Mouse (Mus musculus): ENCODE results near the gene Chchd1.

The Chchd1 gene

DNA sequence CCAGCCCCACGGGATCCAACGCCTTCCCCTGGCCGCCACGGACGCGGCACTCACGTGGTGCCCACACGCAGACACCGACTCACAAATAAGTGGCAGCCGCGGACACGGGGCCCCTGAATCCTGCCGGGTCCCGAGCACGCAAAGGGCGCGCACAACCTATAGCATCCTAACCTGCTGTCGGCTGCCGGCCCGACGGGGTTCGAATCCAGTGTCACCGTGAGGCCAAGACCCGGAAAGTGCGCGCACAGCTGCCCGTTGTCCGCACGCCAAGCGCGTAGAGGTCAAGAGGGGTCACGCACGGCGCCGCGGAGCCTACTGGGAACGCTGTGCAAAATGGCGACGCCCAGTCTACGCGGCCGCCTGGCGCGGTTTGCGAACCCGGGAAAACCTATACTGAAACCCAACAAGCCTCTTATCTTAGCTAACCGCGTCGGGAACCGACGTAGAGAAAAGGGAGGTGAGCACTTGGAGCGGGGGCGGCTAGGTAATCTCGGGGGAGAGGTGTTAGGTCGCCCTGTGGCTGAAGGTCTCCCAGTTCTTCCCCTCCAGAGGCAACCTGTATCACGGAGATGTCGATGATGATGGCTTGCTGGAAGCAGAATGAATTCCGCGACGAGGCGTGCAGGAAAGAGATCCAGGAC lies at the start of gene Chchd1:
Chchd1 (plus strand) TSS at position 266 of the 641 bp plus-strand sequence.
- peak; percentile 88 for DNase-seq (ENCODE audit: low read depth, low spot score)

- DNase-seq (ENCODE audit: low read depth, low spot score), result no peak
These were observed 48.0 kb upstream of the Chchd1 start for GRCm38 (mm10) chr14:20654690-20655421.

GRCm38 (mm10) chr14:20655731-20656130 lies 47.1 kb upstream of the Chchd1 start:
- no peak for DNase-seq (ENCODE audit: low read depth, low spot score)

- DNase-seq (ENCODE audit: low read depth, low spot score), result no peak
These were observed 46.4 kb upstream of the Chchd1 start, which contains the start of gene Myoz1 for GRCm38 (mm10) chr14:20656361-20656760. TSS of gene Myoz1 (minus strand) at chr14:20656540.

DNA sequence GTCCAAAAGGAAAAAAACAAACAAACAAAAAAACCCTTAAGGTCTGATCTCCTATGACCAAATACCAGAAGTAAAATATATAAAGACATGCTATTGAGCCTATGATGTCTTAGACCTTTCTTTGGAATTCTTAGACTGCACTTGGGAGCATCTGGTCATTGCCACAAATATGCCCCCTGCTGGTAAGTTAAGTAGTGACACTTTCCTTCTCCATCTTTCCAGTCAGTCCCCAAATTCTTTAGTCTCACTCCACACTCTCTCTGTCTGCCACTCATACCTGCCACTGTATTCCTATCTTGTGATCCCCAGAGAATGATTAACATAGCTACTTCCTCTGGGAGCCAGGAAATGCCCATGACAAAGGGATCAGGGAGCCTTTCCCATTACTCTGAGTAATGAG lies 44.5 kb upstream of the Chchd1 start:
- DNase-seq (ENCODE audit: low read depth, low spot score), result peak; percentile 77

DNA sequence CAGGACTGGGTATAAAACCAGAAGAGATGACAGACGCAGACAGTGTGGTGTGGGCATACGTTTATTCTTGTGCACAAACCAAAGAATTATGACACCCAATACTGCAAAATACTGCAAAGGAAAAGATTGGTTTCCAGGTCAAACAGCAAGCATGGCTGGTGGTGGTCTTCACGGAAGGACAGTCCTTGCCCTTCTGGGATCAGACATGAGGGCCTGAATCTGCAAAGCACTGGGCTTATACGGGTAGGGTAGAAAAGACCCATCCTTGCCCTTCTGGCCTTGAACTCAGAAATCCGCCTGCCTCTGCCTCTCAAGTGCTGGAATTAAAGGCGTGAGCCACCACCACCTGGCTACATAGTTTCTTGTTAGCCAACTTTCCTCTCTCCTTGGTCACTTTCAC lies 43.9 kb upstream of the Chchd1 start:
- no peak for DNase-seq (ENCODE audit: low read depth, low spot score)

GRCm38 (mm10) chr14:20659687-20660086 lies 43.1 kb upstream of the Chchd1 start:
- DNase-seq (ENCODE audit: low read depth, low spot score), result no peak

GRCm38 (mm10) chr14:20660827-20661660 lies 41.8 kb upstream of the Chchd1 start:
- DNase-seq (ENCODE audit: low read depth, low spot score), result peak; percentile 99

DNA sequence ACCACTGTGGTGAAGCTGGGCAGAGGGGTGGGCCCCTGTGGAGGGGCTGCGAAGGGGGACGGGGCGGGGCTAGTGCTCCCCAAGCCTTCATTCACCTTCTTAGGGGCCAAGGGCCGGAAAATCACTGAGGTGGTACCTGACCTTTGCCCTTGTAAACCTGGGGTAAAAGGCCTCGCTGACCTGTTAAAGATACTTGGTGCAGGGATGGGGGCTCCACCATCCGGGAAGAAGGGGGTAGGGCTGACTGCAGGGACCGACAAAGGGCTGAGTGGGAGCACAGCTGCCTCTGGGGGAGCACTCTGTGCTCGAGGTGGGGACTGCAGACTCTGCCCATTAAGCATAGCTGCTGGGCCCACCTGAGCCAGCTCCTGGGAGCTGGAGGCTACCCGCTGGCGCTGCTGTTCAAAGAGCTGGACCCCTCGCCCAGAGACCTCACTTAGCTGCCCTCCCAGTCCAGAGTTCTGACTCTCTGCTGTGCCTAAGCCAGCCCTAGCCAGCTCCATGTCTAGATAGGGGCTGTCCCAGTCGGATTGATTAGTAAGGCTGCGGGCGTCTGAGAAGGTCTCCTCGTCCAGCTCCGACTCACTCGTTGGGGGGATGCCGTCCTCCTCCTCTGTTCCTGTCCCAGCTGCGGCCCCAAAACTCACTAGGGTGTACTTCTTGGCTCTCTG lies 41.0 kb upstream of the Chchd1 start:
- no peak for DNase-seq (ENCODE audit: low read depth, low spot score)

GRCm38 (mm10) chr14:20662740-20663139 lies 40.1 kb upstream of the Chchd1 start:
- no peak for DNase-seq (ENCODE audit: low read depth, low spot score)

DNA sequence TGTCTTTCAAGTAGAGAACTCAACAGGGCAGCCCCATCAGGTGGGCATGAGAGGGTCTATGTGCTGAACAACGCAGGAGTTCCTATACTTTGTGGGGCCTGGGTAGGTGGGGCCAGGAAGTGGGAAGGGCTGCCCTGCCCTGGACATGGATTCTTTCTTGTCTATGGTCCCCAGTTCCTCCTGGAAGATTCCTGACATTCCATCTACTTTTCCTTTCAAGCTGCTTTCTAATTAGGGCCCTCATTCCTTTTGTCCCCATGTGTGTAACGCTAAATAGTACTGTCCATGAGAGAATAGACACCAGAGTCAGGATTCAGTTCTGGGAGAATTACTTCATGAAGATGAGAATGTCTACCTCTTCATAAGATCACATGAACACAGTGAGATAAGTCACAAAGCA lies 39.2 kb upstream of the Chchd1 start:
- peak; percentile 92 for DNase-seq (ENCODE audit: low read depth, low spot score)

GRCm38 (mm10) chr14:20664436-20664835 lies 38.4 kb upstream of the Chchd1 start:
- DNase-seq (ENCODE audit: low read depth, low spot score), result no peak

DNA sequence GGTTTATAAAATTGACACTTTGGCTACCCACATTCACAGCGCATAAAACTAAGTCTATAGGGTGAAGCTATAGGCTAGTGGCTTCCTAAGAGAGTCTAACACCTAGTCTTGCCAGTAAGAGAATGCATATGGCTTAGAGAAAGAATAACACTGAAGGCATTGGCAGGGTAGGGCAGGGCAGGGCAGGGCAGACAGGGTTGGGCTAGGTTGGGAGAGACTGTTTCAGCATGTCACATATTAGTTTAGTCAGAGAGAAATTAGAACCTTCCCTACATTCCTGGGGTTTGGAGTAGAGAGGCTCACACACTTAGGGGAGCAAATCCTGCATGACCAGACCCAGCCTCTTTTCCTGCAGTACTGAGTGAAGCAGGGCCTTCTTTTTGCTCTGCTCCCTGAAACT lies 35.3 kb upstream of the Chchd1 start:
- no peak for DNase-seq (ENCODE audit: low read depth, low spot score)

DNA sequence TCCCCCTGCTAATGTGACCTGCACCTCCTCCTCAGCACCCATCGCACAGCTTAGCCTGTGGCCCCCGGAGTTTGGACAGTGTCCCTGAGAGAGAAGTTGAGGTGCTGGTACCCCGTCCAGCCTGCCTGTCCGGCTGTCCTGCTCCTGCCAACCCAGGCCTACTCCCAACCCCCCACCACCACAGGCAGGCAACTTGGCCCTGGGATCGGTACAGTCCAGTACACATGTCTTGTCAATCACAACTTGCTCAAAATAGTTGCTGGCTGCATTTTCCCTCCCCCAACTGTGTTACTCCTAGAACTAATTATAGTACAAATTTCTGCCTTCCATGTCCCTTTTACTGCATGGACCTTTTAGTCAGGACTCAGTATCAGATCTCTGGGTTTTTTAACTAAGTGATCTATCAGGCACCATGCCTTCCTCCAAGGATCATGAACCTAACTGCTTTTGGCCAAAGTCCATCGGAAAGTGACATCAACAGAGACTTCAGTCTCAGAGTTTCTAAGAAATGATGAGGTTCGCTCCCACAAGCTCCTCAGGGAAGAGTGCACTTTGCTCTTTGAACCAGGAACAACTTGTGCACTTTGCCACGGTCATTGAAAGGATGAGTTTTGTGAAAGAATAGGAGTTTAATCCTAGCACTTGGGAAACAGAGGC lies 34.5 kb upstream of the Chchd1 start, which contains the start of gene Synpo2l:
Synpo2l (minus strand) TSS at position 201 of the 657 bp plus-strand sequence.
- no peak for DNase-seq (ENCODE audit: low read depth, low spot score)

DNA sequence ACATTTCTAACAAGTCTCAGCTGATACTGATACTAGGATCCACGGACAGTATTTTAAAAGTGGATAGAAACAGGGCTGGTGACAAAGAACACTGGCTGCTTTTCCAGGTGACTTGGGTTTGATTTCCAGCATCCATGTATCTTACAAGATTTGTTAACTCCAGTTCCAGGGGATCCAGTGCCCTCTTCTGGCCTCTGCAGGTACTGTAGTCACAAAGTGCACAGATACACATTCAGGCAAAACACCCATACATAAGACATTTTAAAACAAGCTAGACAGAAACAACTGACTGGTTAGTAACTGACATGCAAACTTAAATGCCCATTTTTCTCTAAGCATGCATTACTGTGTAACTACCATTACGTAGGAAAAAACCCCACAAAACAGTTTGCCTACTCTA lies 29.8 kb upstream of the Chchd1 start:
- DNase-seq (ENCODE audit: low read depth, low spot score), result peak; percentile 91

GRCm38 (mm10) chr14:20673735-20674063 lies 29.1 kb upstream of the Chchd1 start:
- DNase-seq (ENCODE audit: low read depth, low spot score), result no peak

GRCm38 (mm10) chr14:20674064-20674833 lies 28.6 kb upstream of the Chchd1 start, which contains the start of gene Sec24c:
TSS of gene Sec24c (plus strand) at chr14:20674308.
- DNase-seq (ENCODE audit: low read depth, low spot score), result peak; percentile 99

DNA sequence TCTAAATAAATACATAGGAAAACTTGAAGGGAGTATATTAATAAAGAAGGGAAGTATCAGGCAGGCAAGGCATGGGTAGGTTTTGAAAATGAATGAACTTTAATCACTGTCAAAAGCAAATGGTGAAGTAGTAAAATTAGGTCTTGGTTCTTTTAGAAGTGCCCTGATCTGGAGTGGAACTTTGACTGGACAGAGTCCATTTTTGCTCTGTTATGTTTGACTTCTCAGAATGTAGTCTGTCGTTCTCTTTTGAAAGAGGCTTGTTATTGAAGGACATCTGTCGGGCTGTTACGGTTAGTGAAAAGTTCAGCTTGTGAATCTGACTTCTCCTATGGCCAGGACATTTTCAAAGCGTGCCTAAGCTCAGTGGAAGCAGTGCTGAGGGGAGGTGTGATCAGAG lies 24.9 kb upstream of the Chchd1 start:
- no peak for DNase-seq (ENCODE audit: low read depth, low spot score)

DNA sequence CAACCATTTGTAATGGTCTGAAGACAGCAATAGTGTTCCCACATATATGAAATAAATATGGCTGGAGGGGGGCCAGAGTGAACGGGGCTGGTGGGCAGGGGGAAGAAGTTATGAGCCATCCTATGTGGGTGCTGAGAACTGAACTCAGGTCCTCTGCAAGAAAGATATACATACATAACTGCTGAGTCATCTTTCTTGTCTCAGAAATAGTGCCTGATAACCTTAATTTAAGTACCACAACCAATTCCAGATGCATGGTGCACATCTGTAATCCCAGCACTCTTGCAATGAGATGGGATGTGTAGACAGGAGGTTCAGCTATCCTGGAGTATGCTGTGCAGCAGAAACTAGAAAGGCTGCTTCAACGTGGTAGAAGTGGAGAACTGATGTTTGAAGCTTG lies 21.1 kb upstream of the Chchd1 start:
- no peak for DNase-seq (ENCODE audit: low read depth, low spot score)

DNA sequence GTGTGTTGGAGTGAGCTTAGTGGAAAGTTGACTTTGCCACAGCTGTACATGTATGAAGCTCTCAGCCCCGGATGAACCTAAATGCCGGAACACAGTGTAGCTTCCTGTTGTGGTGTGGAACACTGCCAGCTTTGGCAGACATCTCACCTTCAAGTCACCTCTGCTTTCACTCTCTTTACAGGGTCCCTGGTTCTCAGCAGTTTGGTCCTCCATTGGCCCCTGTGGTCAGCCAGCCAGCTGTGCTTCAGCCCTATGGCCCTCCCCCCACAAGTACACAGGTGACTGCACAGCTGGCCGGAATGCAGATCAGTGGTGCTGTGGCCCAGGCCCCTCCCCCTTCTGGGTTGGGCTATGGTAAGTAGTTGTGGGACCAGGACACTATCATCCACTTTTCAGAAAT lies 20.3 kb upstream of the Chchd1 start:
- DNase-seq (ENCODE audit: low read depth, low spot score), result peak; percentile 65

Data from R1 (cell line).